Mouse (Mus musculus): Measurements from ENCODE around the gene Rtkn2. TPM values are rescaled to one million over a fixed set of nuclear protein-coding genes. Genes with fewer than 3 reads are reported as not detected.

The Rtkn2 gene
- polyA plus RNA-seq, 1 experiment from 2014 or later, result 6.7 TPM

DNA sequence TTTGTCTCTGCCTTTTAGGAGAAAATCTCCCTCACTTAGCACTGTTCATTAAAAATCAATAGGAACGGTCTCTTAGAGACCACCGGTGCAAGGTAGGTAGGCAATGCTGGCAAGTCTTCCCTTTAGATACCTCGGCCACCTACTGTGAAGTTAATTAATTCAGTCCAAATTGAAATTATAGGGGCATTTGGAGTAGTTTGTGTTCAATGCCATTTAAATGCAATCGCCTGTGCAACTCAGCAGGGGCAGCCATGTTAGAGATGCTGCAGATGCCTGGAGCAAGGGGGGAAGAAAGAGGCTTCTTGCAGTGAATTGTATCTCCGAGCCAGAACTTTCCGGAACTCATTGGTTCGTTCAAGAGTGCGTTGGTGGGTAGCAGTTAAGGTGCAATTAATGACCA is 65.5 kb downstream of the Rtkn2 start:
- Histone ChIP-seq H3K4me3 (no peak overlapping the region), H3K27me3 (replicated peaks) (no peaks in the 10 kb centered on the region), H3K9me3 (no peaks in the 10 kb centered on the region), H3K27ac (replicated peaks) (no peak overlapping the region), H3K36me3 (peaks cover 8% of the 10 kb centered on the region), H3K4me1 (no peaks in the 10 kb centered on the region; the same call in 1 of the 2 replicates), H3K4me2 (no peak overlapping the region), H3K9ac (no peak overlapping the region)
- no peak for ATAC-seq (ENCODE audit: extremely low read depth, insufficient number of reproducible peaks, low FRiP score, low TSS enrichment)
- 93% methylated on average over 8 of the region's 8 CpGs for WGBS

DNA sequence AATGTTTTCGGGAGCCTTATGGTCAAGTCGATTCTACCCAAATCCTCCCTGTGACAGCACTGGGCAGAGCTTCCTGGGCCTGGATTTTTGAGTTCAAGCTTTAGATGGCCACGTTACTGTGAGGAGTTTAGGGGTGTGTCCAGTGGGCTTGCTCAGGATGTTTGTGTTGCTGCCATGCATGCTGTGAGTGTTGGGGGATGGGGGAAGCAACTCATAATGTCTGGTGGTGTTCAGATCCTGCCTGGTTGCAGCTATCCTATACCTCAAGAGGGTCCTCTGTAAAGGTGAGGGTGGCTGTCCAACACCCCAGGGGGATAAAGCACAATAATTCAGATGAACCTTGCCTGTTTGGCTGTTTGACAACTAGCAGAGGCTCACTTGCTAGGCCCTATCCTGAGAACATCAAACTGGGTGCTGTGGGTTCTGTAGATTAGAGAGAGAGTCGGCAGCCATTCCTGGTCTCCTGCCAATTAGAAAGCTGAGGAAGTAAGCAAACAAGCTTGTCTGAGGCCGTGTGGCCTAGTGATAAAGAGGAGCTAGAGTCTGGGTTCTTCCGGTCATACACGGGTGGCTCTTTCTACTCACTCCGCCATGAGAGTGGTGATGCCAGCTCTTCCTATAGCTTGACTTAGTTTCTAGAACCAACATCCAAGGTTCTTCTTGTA is 69.4 kb downstream of the Rtkn2 start:
- Histone ChIP-seq H3K36me3 (no peaks in the 10 kb centered on the region), H3K9ac (no peak overlapping the region), H3K27ac (replicated peaks) (no peak overlapping the region), H3K9me3 (peaks cover 2% of the 10 kb centered on the region; the same call in 1 of the 2 replicates), H3K27me3 (replicated peaks) (no peaks in the 10 kb centered on the region), H3K4me1 (no peaks in the 10 kb centered on the region; the same call in 1 of the 2 replicates), H3K4me3 (no peak overlapping the region), H3K4me2 (no peak overlapping the region)
- ATAC-seq (ENCODE audit: extremely low read depth, insufficient number of reproducible peaks, low FRiP score, low TSS enrichment), result no peak
- 67% methylated on average over 8 of the region's 8 CpGs for WGBS

DNA sequence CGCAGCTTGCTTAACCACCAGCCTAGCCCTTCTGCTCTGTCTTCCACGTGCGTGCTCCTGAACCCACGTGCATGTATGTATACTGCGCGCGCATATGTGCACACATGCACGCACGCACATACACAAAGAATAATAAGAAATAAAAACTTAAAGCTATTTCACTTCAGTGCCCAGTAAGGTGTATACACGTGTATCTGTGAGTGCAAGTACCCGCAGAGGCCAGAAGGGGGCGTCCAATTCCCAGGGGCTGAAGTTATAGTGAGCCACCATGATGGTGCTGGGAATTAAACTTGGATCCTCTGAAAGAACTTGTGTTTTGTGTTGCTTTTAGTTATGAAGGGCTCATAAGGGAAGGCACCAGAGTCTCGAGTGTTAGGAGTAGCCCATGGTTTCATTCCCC is 71.5 kb downstream of the Rtkn2 start:
- Histone ChIP-seq H3K9me3 (peaks cover 2% of the 10 kb centered on the region; the same call in 1 of the 2 replicates), H3K27me3 (replicated peaks) (no peaks in the 10 kb centered on the region), H3K4me3 (no peak overlapping the region), H3K36me3 (no peaks in the 10 kb centered on the region), H3K4me1 (no peaks in the 10 kb centered on the region), H3K4me2 (no peak overlapping the region), H3K27ac (replicated peaks) (no peak overlapping the region), H3K9ac (no peak overlapping the region)
- WGBS, result 86% methylated on average over 13 of the region's 13 CpGs
- no peak for ATAC-seq (ENCODE audit: extremely low read depth, insufficient number of reproducible peaks, low FRiP score, low TSS enrichment)

DNA sequence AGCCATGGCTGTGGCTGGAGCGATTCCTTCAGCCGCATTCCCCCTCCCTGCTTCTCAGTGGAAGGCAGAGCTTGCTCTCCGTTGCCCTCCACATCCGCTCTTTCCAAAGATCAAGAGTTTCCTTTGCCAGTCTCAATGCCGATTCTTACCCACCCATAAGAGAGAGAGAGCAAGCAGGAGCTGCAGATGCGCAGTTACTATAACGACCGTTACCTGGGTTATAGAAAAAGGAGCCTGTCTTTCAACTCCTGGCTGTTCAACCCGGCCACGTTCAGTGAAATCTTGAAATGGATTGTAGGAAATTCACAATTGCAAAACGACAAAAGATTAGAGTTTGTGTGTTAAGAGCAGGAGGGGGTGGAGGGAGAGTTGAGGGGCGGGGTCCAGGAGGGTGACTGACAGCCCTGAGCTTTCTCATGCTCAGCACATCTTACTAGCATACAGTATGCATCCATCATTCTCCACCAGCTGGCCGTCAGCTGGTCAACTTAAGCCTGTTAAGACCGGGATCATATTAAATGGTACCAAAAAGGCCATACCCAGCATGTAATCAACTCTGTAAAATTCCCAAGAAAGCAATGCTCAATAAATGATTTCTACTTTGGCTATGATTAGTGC is 72.1 kb downstream of the Rtkn2 start:
- no peaks in the 10 kb centered on the region for H3K4me1 ChIP-seq
- no peak overlapping the region for H3K4me3 ChIP-seq
- no peak overlapping the region for H3K27ac ChIP-seq (replicated peaks)
- no peak for ATAC-seq (ENCODE audit: extremely low read depth, insufficient number of reproducible peaks, low FRiP score, low TSS enrichment)
- no peak overlapping the region for H3K4me2 ChIP-seq
- H3K9ac ChIP-seq, result no peak overlapping the region
- peaks cover 2% of the 10 kb centered on the region; the same call in 1 of the 2 replicates for H3K9me3 ChIP-seq
- no peaks in the 10 kb centered on the region for H3K36me3 ChIP-seq
- WGBS, result 87% methylated on average over 14 of the region's 14 CpGs
- H3K27me3 ChIP-seq (replicated peaks), result no peaks in the 10 kb centered on the region

DNA sequence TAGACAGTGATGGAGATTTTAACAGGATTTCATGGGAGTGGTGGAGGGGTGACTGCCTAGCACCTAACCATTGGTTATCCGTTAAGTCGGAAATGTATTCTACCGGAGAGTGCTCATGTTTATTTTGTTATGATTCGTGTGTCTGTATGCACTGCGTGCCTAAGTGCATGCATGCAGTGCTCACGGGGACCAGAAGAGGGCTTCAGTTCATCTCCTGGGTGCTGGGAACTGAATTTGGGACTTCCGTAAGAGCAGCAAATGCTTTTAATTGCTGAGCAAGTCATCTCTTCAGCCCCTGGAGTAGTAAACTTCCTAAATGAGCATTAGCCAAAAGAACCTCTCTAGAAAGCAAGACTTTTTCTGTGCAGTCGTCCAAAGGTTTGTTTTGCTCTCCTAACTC is 72.9 kb downstream of the Rtkn2 start:
- peaks cover 2% of the 10 kb centered on the region; the same call in 1 of the 2 replicates for H3K9me3 ChIP-seq
- no peak overlapping the region for H3K4me2 ChIP-seq
- H3K4me1 ChIP-seq, result no peaks in the 10 kb centered on the region
- no peaks in the 10 kb centered on the region for H3K36me3 ChIP-seq
- H3K9ac ChIP-seq, result no peak overlapping the region
- H3K4me3 ChIP-seq, result no peak overlapping the region
- ATAC-seq (ENCODE audit: extremely low read depth, insufficient number of reproducible peaks, low FRiP score, low TSS enrichment), result no peak
- H3K27me3 ChIP-seq (replicated peaks), result no peaks in the 10 kb centered on the region
- WGBS, result 87% methylated on average over 8 of the region's 8 CpGs
- no peak overlapping the region for H3K27ac ChIP-seq (replicated peaks)

DNA sequence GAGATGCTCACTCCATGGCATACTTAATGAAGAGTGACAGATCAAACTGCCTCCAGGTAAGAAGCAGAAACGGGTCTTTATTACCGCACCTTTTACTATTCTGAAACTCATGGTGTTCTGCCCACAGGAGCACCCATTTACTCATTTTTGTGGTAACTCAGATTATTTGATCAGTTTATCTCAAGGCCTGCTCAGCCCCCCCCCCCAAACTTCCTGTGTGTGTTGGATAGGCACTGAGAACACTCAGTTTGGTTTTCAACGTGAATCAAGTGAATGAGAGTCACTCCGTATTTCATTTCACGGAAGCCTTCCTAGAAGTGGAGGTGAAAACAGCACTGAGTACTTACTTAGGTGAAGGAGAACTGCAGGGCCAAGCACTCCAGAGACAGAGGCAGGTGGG is 74.8 kb downstream of the Rtkn2 start:
- no peaks in the 10 kb centered on the region for H3K4me1 ChIP-seq
- no peak overlapping the region for H3K27ac ChIP-seq (replicated peaks)
- no peaks in the 10 kb centered on the region for H3K27me3 ChIP-seq (replicated peaks)
- 83% methylated on average over 5 of the region's 5 CpGs for WGBS
- H3K9ac ChIP-seq, result no peak overlapping the region
- H3K9me3 ChIP-seq, result peaks cover 6% of the 10 kb centered on the region; the same call in 1 of the 2 replicates
- no peak overlapping the region for H3K4me3 ChIP-seq
- no peaks in the 10 kb centered on the region for H3K36me3 ChIP-seq
- H3K4me2 ChIP-seq, result no peak overlapping the region
- ATAC-seq (ENCODE audit: extremely low read depth, insufficient number of reproducible peaks, low FRiP score, low TSS enrichment), result no peak

DNA sequence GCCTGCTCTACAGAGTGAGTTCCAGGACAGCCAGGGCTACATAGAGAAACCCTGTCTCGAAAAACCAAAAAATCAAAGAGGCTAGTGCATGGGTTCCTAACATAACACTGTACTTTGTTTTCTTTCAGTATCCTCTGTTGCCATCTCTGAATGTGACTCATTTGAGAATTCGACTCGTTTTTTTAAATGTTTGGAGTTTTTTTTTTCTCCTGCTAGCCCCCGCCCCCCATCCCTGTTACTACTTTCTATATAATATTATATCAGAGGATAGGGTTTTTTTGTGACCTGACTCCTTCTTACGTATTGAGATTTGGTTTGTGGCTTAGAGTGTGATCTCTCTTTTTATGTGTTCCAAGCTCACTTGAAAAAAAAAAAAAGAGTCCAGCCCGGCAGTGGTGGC is 75.3 kb downstream of the Rtkn2 start:
- H3K27me3 ChIP-seq (replicated peaks), result no peaks in the 10 kb centered on the region
- no peak overlapping the region for H3K9ac ChIP-seq
- no peaks in the 10 kb centered on the region for H3K4me1 ChIP-seq
- peaks cover 6% of the 10 kb centered on the region; the same call in 1 of the 2 replicates for H3K9me3 ChIP-seq
- no peak overlapping the region for H3K4me3 ChIP-seq
- no peak overlapping the region for H3K4me2 ChIP-seq
- WGBS, result 74% methylated on average over 6 of the region's 6 CpGs
- no peak overlapping the region for H3K27ac ChIP-seq (replicated peaks)
- no peak for ATAC-seq (ENCODE audit: extremely low read depth, insufficient number of reproducible peaks, low FRiP score, low TSS enrichment)
- H3K36me3 ChIP-seq, result no peaks in the 10 kb centered on the region

DNA sequence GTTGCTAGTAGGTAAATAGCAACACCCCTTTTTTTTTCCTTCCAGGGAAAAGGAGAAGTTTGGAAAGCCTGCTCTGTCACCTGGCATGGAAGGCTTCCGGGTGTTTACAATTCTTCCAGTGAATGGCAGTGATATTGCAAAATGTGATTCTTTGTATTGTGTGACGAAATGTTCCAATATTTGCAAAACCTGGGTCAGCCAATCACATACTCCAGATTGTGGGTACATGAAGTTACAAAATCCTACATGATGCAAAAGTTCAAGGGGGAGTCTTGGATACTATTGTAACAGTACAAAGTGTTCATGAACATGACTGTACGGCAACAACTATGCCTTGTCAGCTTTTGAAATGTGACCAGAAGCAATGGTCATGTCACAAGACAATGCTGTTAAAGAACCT is 78.5 kb downstream of the Rtkn2 start:
- 85% methylated on average over 3 of the region's 3 CpGs for WGBS
- Histone ChIP-seq H3K4me3 (no peak overlapping the region), H3K4me1 (no peaks in the 10 kb centered on the region; the same call in 1 of the 2 replicates), H3K27ac (replicated peaks) (no peak overlapping the region), H3K4me2 (no peak overlapping the region), H3K9ac (no peak overlapping the region), H3K36me3 (no peaks in the 10 kb centered on the region), H3K9me3 (0 out of 2 replicates have a peak, but pooled peaks cover 4% of the 10 kb centered on the region), H3K27me3 (replicated peaks) (no peaks in the 10 kb centered on the region)
- ATAC-seq (ENCODE audit: extremely low read depth, insufficient number of reproducible peaks, low FRiP score, low TSS enrichment), result no peak

DNA sequence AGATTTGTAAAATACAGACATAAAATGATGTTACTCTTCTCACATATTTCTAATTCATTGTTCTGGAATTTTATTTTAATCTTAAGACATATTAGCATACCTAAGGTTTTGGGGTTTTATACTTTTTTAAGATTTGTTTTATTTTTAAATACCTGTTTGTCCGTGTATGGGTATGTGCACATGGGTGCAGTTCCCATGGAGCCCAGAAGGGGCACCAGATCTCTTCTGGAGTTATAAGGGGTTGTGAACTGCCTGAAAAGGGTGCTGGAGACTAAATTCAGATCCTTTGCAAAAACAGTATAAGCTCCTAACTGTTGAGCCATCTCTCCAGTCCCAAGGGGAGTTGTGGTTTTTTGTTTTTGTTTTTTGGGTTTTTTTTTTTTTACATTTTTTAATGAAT is 79.0 kb downstream of the Rtkn2 start:
- no peaks in the 10 kb centered on the region for H3K27me3 ChIP-seq (replicated peaks)
- ATAC-seq (ENCODE audit: extremely low read depth, insufficient number of reproducible peaks, low FRiP score, low TSS enrichment), result no peak
- no peak overlapping the region for H3K27ac ChIP-seq (replicated peaks)
- no peak overlapping the region for H3K4me3 ChIP-seq
- 91% methylated on average over 1 of the region's 1 CpGs for WGBS
- H3K36me3 ChIP-seq, result no peaks in the 10 kb centered on the region
- no peaks in the 10 kb centered on the region; the same call in 1 of the 2 replicates for H3K4me1 ChIP-seq
- no peak overlapping the region for H3K9ac ChIP-seq
- 0 out of 2 replicates have a peak, but pooled peaks cover 4% of the 10 kb centered on the region for H3K9me3 ChIP-seq
- no peak overlapping the region for H3K4me2 ChIP-seq

DNA sequence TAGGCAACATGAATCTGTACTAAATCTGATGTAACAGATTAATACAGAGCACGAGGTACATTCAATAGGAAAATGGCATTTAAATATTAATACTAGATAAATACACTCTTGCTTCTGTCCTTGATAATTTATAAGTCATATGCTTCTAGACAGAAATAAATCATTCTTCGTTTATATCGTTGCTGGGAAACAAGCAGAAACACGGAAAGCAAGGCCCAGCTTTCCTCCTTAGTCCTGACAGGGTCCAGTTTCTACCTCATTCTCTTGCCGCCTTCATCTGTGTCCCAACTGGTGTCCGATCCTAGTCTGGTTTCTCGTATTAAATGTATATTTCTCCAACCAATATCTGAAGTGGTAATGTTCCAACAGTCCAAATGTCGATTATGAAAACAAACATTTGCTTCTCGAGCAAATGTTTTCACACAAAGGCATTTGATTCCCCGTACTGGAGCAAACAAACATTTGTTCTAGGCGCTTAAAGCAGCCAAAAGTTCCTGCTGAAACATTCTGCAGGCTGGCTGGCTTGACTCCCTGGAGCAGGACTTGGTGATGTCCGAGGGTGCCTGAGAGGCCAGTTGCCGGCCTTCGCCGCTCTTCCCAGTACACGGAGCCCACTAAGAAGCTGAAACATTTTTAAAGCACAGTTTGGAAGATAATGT is 81.3 kb downstream of the Rtkn2 start:
- no peaks in the 10 kb centered on the region for H3K27me3 ChIP-seq (replicated peaks)
- H3K4me2 ChIP-seq, result no peak overlapping the region
- 0 out of 2 replicates have a peak, but pooled peaks cover 4% of the 10 kb centered on the region for H3K9me3 ChIP-seq
- peaks cover 4% of the 10 kb centered on the region for H3K4me1 ChIP-seq
- no peak overlapping the region for H3K27ac ChIP-seq (replicated peaks)
- no peak overlapping the region for H3K9ac ChIP-seq
- H3K36me3 ChIP-seq, result no peaks in the 10 kb centered on the region
- 61% methylated on average over 16 of the region's 16 CpGs for WGBS
- no peak overlapping the region for H3K4me3 ChIP-seq
- no peak for ATAC-seq (ENCODE audit: extremely low read depth, insufficient number of reproducible peaks, low FRiP score, low TSS enrichment)

DNA sequence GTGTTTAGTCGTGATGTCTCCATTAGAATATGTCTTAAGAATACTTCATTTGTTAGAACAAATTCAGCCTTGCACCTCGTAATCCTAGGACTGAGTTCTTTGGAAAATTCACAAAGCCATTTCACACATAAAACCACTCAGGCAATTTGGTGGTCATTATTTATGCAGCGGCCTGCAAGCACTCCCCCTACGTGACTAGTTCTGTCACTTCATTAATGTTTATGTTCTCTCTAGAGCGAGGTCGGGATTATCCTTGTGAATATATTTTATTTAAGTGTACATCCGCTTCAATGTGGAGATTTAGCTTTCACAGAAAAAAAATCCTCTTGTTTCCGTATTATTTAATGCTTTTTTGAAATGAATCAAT is 81.9 kb downstream of the Rtkn2 start:
- peaks cover 4% of the 10 kb centered on the region for H3K4me1 ChIP-seq
- H3K27me3 ChIP-seq (replicated peaks), result no peaks in the 10 kb centered on the region
- no peak overlapping the region for H3K4me3 ChIP-seq
- H3K9ac ChIP-seq, result no peak overlapping the region
- ATAC-seq (ENCODE audit: extremely low read depth, insufficient number of reproducible peaks, low FRiP score, low TSS enrichment), result no peak
- no peaks in the 10 kb centered on the region for H3K36me3 ChIP-seq
- no peak overlapping the region for H3K27ac ChIP-seq (replicated peaks)
- H3K9me3 ChIP-seq, result 0 out of 2 replicates have a peak, but pooled peaks cover 4% of the 10 kb centered on the region
- WGBS, result 71% methylated on average over 8 of the region's 8 CpGs
- H3K4me2 ChIP-seq, result no peak overlapping the region
